Mouse (Mus musculus) liver, embryonic 12.5 days (tissue): Measurements from ENCODE around the gene Cdr2l. TPM values are rescaled to one million over a fixed set of nuclear protein-coding genes. Genes with fewer than 3 reads are reported as not detected.

Experiments used
- ATAC-seq: fragments of 200-750 bp; cut with Nextera tagmentation; 2 replicates; pipeline ENCODE4 v1.8.0; 2017; ENCODE audit warnings: moderate number of reproducible peaks, mild to moderate bottlenecking, moderate library complexity
- H3K27ac ChIP-seq: fragments of 300-500 bp; sonication (generic); 2 replicates; pipeline ENCODE4 v1.5.1; 2016; ENCODE audit warnings: mild to moderate bottlenecking
- H3K27me3 ChIP-seq: fragments of 300-500 bp; sonication (generic); replicated peaks from 2 replicates; pipeline ENCODE4 v1.6.1; 2016; ENCODE audit warnings: mild to moderate bottlenecking, moderate library complexity
- H3K36me3 ChIP-seq: fragments of 300-500 bp; sonication (generic); 2 replicates; pipeline ENCODE4 v1.6.1; 2016; ENCODE audit warnings: mild to moderate bottlenecking, moderate library complexity
- H3K4me1 ChIP-seq: fragments of 300-500 bp; sonication (generic); 2 replicates; pipeline ENCODE4 v1.6.1; 2016
- H3K4me2 ChIP-seq: fragments of 300-500 bp; sonication (generic); 2 replicates; pipeline ENCODE4 v1.6.1; 2016; ENCODE audit warnings: mild to moderate bottlenecking, moderate library complexity
- H3K4me3 ChIP-seq: fragments of 300-500 bp; sonication (generic); 2 replicates; pipeline ENCODE4 v1.5.1; 2016; ENCODE audit warnings: mild to moderate bottlenecking, moderate library complexity
- H3K9ac ChIP-seq: fragments of 300-500 bp; sonication (generic); 2 replicates; pipeline ENCODE4 v1.6.1; 2016; ENCODE audit warnings: mild to moderate bottlenecking, moderate library complexity
- H3K9me3 ChIP-seq: fragments of 300-500 bp; sonication (generic); replicated peaks from 2 replicates; pipeline ENCODE4 v1.6.1; 2016; ENCODE audit warnings: mild to moderate bottlenecking, moderate library complexity
- WGBS: fragments of 180-500 bp; shearing (Covaris S2); methylation state at CpG from one replicate; pipeline ENCODE4 v1.1.7; 2016; ENCODE audit not compliant: insufficient replicate concordance; 5-methylcytosine and 5-hydroxymethylcytosine counted together
- polyA plus RNA-seq: library from polyadenylated mRNA; unstranded; fragments of >200 nt; fragmentation: Nextera tagmentation; extraction: Ambion mirVana; gene quantifications from 2 replicates; pipeline ENCODE4 v1.2.1, GENCODE M21; 2016

Gene Cdr2l
- polyA plus RNA-seq, 1 experiment from 2014 or later = 4.2 TPM

GRCm38 (mm10) chr11:115353375-115353774 lies 28.3 kb upstream of the Cdr2l start:
- ATAC-seq = no peak
- no peaks in the 10 kb centered on the region for H3K9me3 ChIP-seq
- peaks cover 9% of the 10 kb centered on the region for H3K4me1 ChIP-seq
- H3K4me3 ChIP-seq = no peak overlapping the region
- H3K27ac ChIP-seq = no peak overlapping the region
- H3K9ac ChIP-seq = no peak overlapping the region
- 74% methylated on average over 5 of the region's 5 CpGs for WGBS
- no peak overlapping the region for H3K4me2 ChIP-seq
- H3K36me3 ChIP-seq = no peaks in the 10 kb centered on the region
- peaks cover 82% of the 10 kb centered on the region for H3K27me3 ChIP-seq

- Histone ChIP-seq H3K4me2 (no peak overlapping the region), H3K27ac (no peak overlapping the region), H3K27me3 (peaks cover 80% of the 10 kb centered on the region), H3K9me3 (no peaks in the 10 kb centered on the region), H3K4me3 (no peak overlapping the region), H3K36me3 (no peaks in the 10 kb centered on the region), H3K9ac (no peak overlapping the region), H3K4me1 (peaks cover 5% of the 10 kb centered on the region; the same call in 1 of the 2 replicates)
- WGBS = 4% methylated on average over 8 of the region's 8 CpGs
- no peak for ATAC-seq
These were observed 27.5 kb upstream of the Cdr2l start for GRCm38 (mm10) chr11:115354183-115354582.

GRCm38 (mm10) chr11:115358468-115358867 lies 23.2 kb upstream of the Cdr2l start:
- Histone ChIP-seq H3K4me3 (no peak overlapping the region), H3K9ac (no peak overlapping the region), H3K9me3 (no peaks in the 10 kb centered on the region), H3K4me2 (no peak overlapping the region), H3K4me1 (0 out of 2 replicates have a peak, but pooled peaks cover 4% of the 10 kb centered on the region), H3K36me3 (no peaks in the 10 kb centered on the region), H3K27ac (no peak overlapping the region), H3K27me3 (peaks cover 59% of the 10 kb centered on the region)
- no peak for ATAC-seq
- WGBS = 13% methylated on average over 5 of the region's 5 CpGs

GRCm38 (mm10) chr11:115359293-115359692 lies 22.4 kb upstream of the Cdr2l start:
- 0 out of 2 replicates have a peak, but pooled peaks have one; percentile 25 for ATAC-seq

GRCm38 (mm10) chr11:115359726-115360125 lies 22.0 kb upstream of the Cdr2l start:
- 0 out of 2 replicates have a peak, but pooled peaks have one; percentile 3 for ATAC-seq
- H3K36me3 ChIP-seq = no peaks in the 10 kb centered on the region
- no peak overlapping the region for H3K4me2 ChIP-seq
- 0 out of 2 replicates have a peak, but pooled peaks cover 4% of the 10 kb centered on the region for H3K4me1 ChIP-seq
- H3K4me3 ChIP-seq = no peak overlapping the region
- H3K27me3 ChIP-seq = peaks cover 65% of the 10 kb centered on the region
- no peaks in the 10 kb centered on the region for H3K9me3 ChIP-seq
- no peak overlapping the region for H3K27ac ChIP-seq
- 53% methylated on average over 6 of the region's 6 CpGs for WGBS
- H3K9ac ChIP-seq = no peak overlapping the region

More at GRCm38 (mm10) chr11:115359293-115359692, 22.4 kb upstream of the Cdr2l start:
- Histone ChIP-seq H3K27ac (no peak overlapping the region), H3K4me2 (no peak overlapping the region), H3K4me3 (no peak overlapping the region), H3K27me3 (peaks cover 65% of the 10 kb centered on the region), H3K9ac (no peak overlapping the region), H3K9me3 (no peaks in the 10 kb centered on the region), H3K36me3 (no peaks in the 10 kb centered on the region), H3K4me1 (0 out of 2 replicates have a peak, but pooled peaks cover 4% of the 10 kb centered on the region)
- WGBS = 48% methylated on average over 3 of the region's 3 CpGs

- H3K4me2 ChIP-seq = no peak overlapping the region
- no peak overlapping the region for H3K9ac ChIP-seq
- H3K36me3 ChIP-seq = no peaks in the 10 kb centered on the region
- H3K27me3 ChIP-seq = peaks cover 74% of the 10 kb centered on the region
- WGBS = 81% methylated on average over 3 of the region's 3 CpGs
- H3K9me3 ChIP-seq = no peaks in the 10 kb centered on the region
- peaks cover 11% of the 10 kb centered on the region for H3K4me1 ChIP-seq
- no peak overlapping the region for H3K27ac ChIP-seq
- ATAC-seq = no peak
- no peak overlapping the region for H3K4me3 ChIP-seq
These were observed 17.6 kb upstream of the Cdr2l start for GRCm38 (mm10) chr11:115364136-115364535.

GRCm38 (mm10) chr11:115366039-115366705 lies 15.5 kb upstream of the Cdr2l start:
- Histone ChIP-seq H3K9me3 (no peaks in the 10 kb centered on the region), H3K9ac (no peak overlapping the region), H3K36me3 (no peaks in the 10 kb centered on the region), H3K4me1 (peaks cover 11% of the 10 kb centered on the region), H3K4me3 (no peak overlapping the region), H3K27ac (no peak overlapping the region), H3K4me2 (no peak overlapping the region), H3K27me3 (peaks cover 87% of the 10 kb centered on the region)
- no peak for ATAC-seq
- WGBS = 27% methylated on average over 7 of the region's 7 CpGs

GRCm38 (mm10) chr11:115366706-115367394 lies 14.9 kb upstream of the Cdr2l start:
- H3K9ac ChIP-seq = 0 out of 2 replicates have a peak overlapping the region, but pooled peaks have one; percentile 39
- peak overlapping the region; percentile 71 for H3K4me2 ChIP-seq
- H3K4me3 ChIP-seq = peak overlapping the region; percentile 42
- H3K27me3 ChIP-seq = peaks cover 87% of the 10 kb centered on the region
- H3K4me1 ChIP-seq = peaks cover 11% of the 10 kb centered on the region
- no peaks in the 10 kb centered on the region for H3K36me3 ChIP-seq
- no peak overlapping the region for H3K27ac ChIP-seq
- ATAC-seq = 0 out of 2 replicates have a peak, but pooled peaks have one; percentile 20
- H3K9me3 ChIP-seq = no peaks in the 10 kb centered on the region
- 8% methylated on average over 28 of the region's 28 CpGs for WGBS

- Histone ChIP-seq H3K27ac (no peak within 1 kb of the TSS), H3K9ac (peak within 1 kb of the TSS; percentile 39; the same call in 1 of the 2 replicates), H3K4me1 (peaks cover 11% of the 10 kb centered on the region), H3K9me3 (no peaks in the 10 kb centered on the region), H3K4me3 (peak within 1 kb of the TSS; percentile 42), H3K4me2 (peak within 1 kb of the TSS; percentile 71), H3K36me3 (no peaks in the 10 kb centered on the region), H3K27me3 (peaks cover 88% of the 10 kb centered on the region)
- under 1% methylated on average over 39 of the region's 39 CpGs for whole genome bisulfite sequencing
- peak; percentile 71 for ATAC-seq
These were observed 14.2 kb upstream of the Cdr2l start, which contains the start of gene Hid1 for GRCm38 (mm10) chr11:115367395-115367944. Gene Hid1 (minus strand): TSS chr11:115367756.

GRCm38 (mm10) chr11:115370368-115370767 lies 11.3 kb upstream of the Cdr2l start:
- no peak for ATAC-seq
- Histone ChIP-seq H3K27me3 (peaks cover 98% of the 10 kb centered on the region), H3K27ac (no peak overlapping the region), H3K9ac (no peak overlapping the region), H3K36me3 (no peaks in the 10 kb centered on the region), H3K4me3 (no peak overlapping the region), H3K4me2 (no peak overlapping the region), H3K9me3 (no peaks in the 10 kb centered on the region), H3K4me1 (peaks cover 14% of the 10 kb centered on the region)
- 38% methylated on average over 7 of the region's 7 CpGs for WGBS

- H3K4me3 ChIP-seq = no peak overlapping the region
- H3K27me3 ChIP-seq = peaks cover 98% of the 10 kb centered on the region
- no peak overlapping the region for H3K27ac ChIP-seq
- peaks cover 14% of the 10 kb centered on the region for H3K4me1 ChIP-seq
- no peaks in the 10 kb centered on the region for H3K36me3 ChIP-seq
- H3K9ac ChIP-seq = no peak overlapping the region
- no peak for ATAC-seq
- WGBS = 60% methylated on average over 8 of the region's 8 CpGs
- H3K9me3 ChIP-seq = no peaks in the 10 kb centered on the region
- no peak overlapping the region for H3K4me2 ChIP-seq
These were observed 10.4 kb upstream of the Cdr2l start for GRCm38 (mm10) chr11:115371354-115371753.

GRCm38 (mm10) chr11:115372015-115372414 lies 9.7 kb upstream of the Cdr2l start:
- no peaks in the 10 kb centered on the region for H3K36me3 ChIP-seq
- H3K4me1 ChIP-seq = peaks cover 10% of the 10 kb centered on the region
- H3K9me3 ChIP-seq = no peaks in the 10 kb centered on the region
- H3K27ac ChIP-seq = no peak overlapping the region
- 48% methylated on average over 1 of the region's 1 CpGs for WGBS
- no peak overlapping the region for H3K4me2 ChIP-seq
- ATAC-seq = no peak
- peaks cover 98% of the 10 kb centered on the region for H3K27me3 ChIP-seq
- no peak overlapping the region for H3K9ac ChIP-seq
- no peak overlapping the region for H3K4me3 ChIP-seq
